Mouse (Mus musculus): Measurements from ENCODE around the gene Nup98. TPM values are rescaled to one million over a fixed set of nuclear protein-coding genes. Genes with fewer than 3 reads are reported as not detected.
A peak's percentile ranks its signal among the peaks of the same experiment; 100 is the strongest.

Gene Nup98
- total and polyA plus RNA-seq, 2 experiments from 2014 or later, result 11.0 to 37.1 TPM

GRCm38 (mm10) chr7:102222336-102222735 is 12.4 kb upstream of the Nup98 start:
- H3K9ac ChIP-seq (replicated peaks; ENCODE audit: low read length), result peak overlapping the region; percentile 64
- peak overlapping the region; percentile 73 for H3K4me3 ChIP-seq (ENCODE audit: low read length)
- DNase-seq (ENCODE audit: low spot score) (peak; percentile 78), ATAC-seq (peak; percentile 71)
- no peaks in the 10 kb centered on the region; the same call in 1 of the 2 replicates for H3K36me3 ChIP-seq (ENCODE audit: insufficient read depth, low read length)
- H3K27me3 ChIP-seq (ENCODE audit: insufficient read depth, low read length), result no peaks in the 10 kb centered on the region
- no peaks in the 10 kb centered on the region for H3K9me3 ChIP-seq (ENCODE audit: low read length)
- peak overlapping the region; percentile 92 for H3K4me2 ChIP-seq (ENCODE audit: low read depth, low read length)
- WGBS, result under 1% methylated on average over 11 of the region's 13 CpGs
- TF ChIP-seq CTCF (IDR thresholded peaks at IDR 0.05; ENCODE audit: low read depth), result peak; percentile 60
- H3K4me1 ChIP-seq (ENCODE audit: insufficient read depth, low read length), result no peaks in the 10 kb centered on the region; the same call in 1 of the 2 replicates
- peak overlapping the region; percentile 43; the same call in 1 of the 2 replicates for H3K27ac ChIP-seq

GRCm38 (mm10) chr7:102221899-102222298 is 11.9 kb upstream of the Nup98 start:
- H3K36me3 ChIP-seq (ENCODE audit: insufficient read depth, low read length), result no peaks in the 10 kb centered on the region; the same call in 1 of the 2 replicates
- H3K4me1 ChIP-seq (ENCODE audit: insufficient read depth, low read length), result no peaks in the 10 kb centered on the region; the same call in 1 of the 2 replicates
- no peak overlapping the region for H3K9ac ChIP-seq (replicated peaks; ENCODE audit: low read length)
- H3K4me3 ChIP-seq (ENCODE audit: low read length), result no peak overlapping the region
- no peaks in the 10 kb centered on the region for H3K27me3 ChIP-seq (ENCODE audit: insufficient read depth, low read length)
- H3K9me3 ChIP-seq (ENCODE audit: low read length), result no peaks in the 10 kb centered on the region
- H3K4me2 ChIP-seq (ENCODE audit: low read depth, low read length), result peak overlapping the region; percentile 92
- ATAC-seq (no peak), DNase-seq (ENCODE audit: low spot score) (no peak)
- no peak overlapping the region for H3K27ac ChIP-seq
- WGBS, result 59% methylated on average over 1 of the region's 1 CpGs
- TF ChIP-seq CTCF (IDR thresholded peaks at IDR 0.05; ENCODE audit: low read depth), result no peak

GRCm38 (mm10) chr7:102211071-102211470 is 1.1 kb upstream of the Nup98 start:
- no peaks in the 10 kb centered on the region for H3K27me3 ChIP-seq (ENCODE audit: insufficient read depth, low read length)
- ATAC-seq (no peak), DNase-seq (ENCODE audit: low spot score) (no peak)
- H3K4me2 ChIP-seq (ENCODE audit: low read depth, low read length), result peak overlapping the region; percentile 58
- peak; percentile 20; the same call in 1 of the 2 replicates for TF ChIP-seq CTCF (IDR thresholded peaks at IDR 0.05; ENCODE audit: low read depth)
- no peaks in the 10 kb centered on the region for H3K9me3 ChIP-seq (ENCODE audit: low read length)
- peak overlapping the region; percentile 93 for H3K27ac ChIP-seq
- H3K36me3 ChIP-seq (ENCODE audit: insufficient read depth, low read length), result no peaks in the 10 kb centered on the region
- peak overlapping the region; percentile 78 for H3K4me3 ChIP-seq (ENCODE audit: low read length)
- H3K4me1 ChIP-seq (ENCODE audit: insufficient read depth, low read length), result peaks cover 3% of the 10 kb centered on the region; the same call in 1 of the 2 replicates
- WGBS, result 59% methylated on average over 3 of the region's 3 CpGs
- H3K9ac ChIP-seq (replicated peaks; ENCODE audit: low read length), result peak overlapping the region; percentile 61

GRCm38 (mm10) chr7:102208806-102209363 is 1.1 kb downstream of the Nup98 start:
- H3K4me2 ChIP-seq (ENCODE audit: low read depth, low read length), result peak overlapping the region; percentile 87
- 59% methylated on average over 4 of the region's 4 CpGs for WGBS
- H3K9me3 ChIP-seq (ENCODE audit: low read length), result no peaks in the 10 kb centered on the region
- H3K27me3 ChIP-seq (ENCODE audit: insufficient read depth, low read length), result no peaks in the 10 kb centered on the region
- peaks cover 3% of the 10 kb centered on the region; the same call in 1 of the 2 replicates for H3K4me1 ChIP-seq (ENCODE audit: insufficient read depth, low read length)
- ATAC-seq (no peak), DNase-seq (ENCODE audit: low spot score) (no peak)
- no peak overlapping the region; the same call in 1 of the 2 replicates for H3K27ac ChIP-seq
- H3K4me3 ChIP-seq (ENCODE audit: low read length), result peak overlapping the region; percentile 78
- H3K9ac ChIP-seq (replicated peaks; ENCODE audit: low read length), result peak overlapping the region; percentile 79
- TF ChIP-seq CTCF (IDR thresholded peaks at IDR 0.05; ENCODE audit: low read depth), result no peak
- H3K36me3 ChIP-seq (ENCODE audit: insufficient read depth, low read length), result no peaks in the 10 kb centered on the region

- TF ChIP-seq CTCF (IDR thresholded peaks at IDR 0.05; ENCODE audit: low read depth), result no peak; the same call in 1 of the 2 replicates
- WGBS, result 97% methylated on average over 1 of the region's 1 CpGs
- DNase-seq (ENCODE audit: low spot score) (no peak), ATAC-seq (no peak)
- Histone ChIP-seq H3K9me3 (ENCODE audit: low read length) (no peaks in the 10 kb centered on the region), H3K27ac (no peak overlapping the region), H3K36me3 (ENCODE audit: insufficient read depth, low read length) (no peaks in the 10 kb centered on the region), H3K9ac (replicated peaks; ENCODE audit: low read length) (no peak overlapping the region), H3K4me3 (ENCODE audit: low read length) (no peak overlapping the region), H3K4me1 (ENCODE audit: insufficient read depth, low read length) (peaks cover 3% of the 10 kb centered on the region; the same call in 1 of the 2 replicates), H3K27me3 (ENCODE audit: insufficient read depth, low read length) (no peaks in the 10 kb centered on the region), H3K4me2 (ENCODE audit: low read depth, low read length) (no peak overlapping the region)
Measured at GRCm38 (mm10) chr7:102205646-102206045, 4.3 kb downstream of the Nup98 start.

GRCm38 (mm10) chr7:102204296-102204857 is 5.6 kb downstream of the Nup98 start:
- no peak overlapping the region for H3K27ac ChIP-seq
- no peak for DNase-seq (ENCODE audit: low spot score)
- H3K4me3 ChIP-seq (ENCODE audit: low read length), result no peak overlapping the region
- 92% methylated on average over 3 of the region's 3 CpGs for WGBS
- H3K36me3 ChIP-seq (ENCODE audit: insufficient read depth, low read length), result no peaks in the 10 kb centered on the region
- no peak for TF ChIP-seq CTCF (IDR thresholded peaks at IDR 0.05; ENCODE audit: low read depth)
- H3K27me3 ChIP-seq (ENCODE audit: insufficient read depth, low read length), result no peaks in the 10 kb centered on the region
- ATAC-seq, result no peak
- H3K9me3 ChIP-seq (ENCODE audit: low read length), result no peaks in the 10 kb centered on the region
- no peak overlapping the region for H3K9ac ChIP-seq (replicated peaks; ENCODE audit: low read length)
- no peak overlapping the region for H3K4me2 ChIP-seq (ENCODE audit: low read depth, low read length)
- H3K4me1 ChIP-seq (ENCODE audit: insufficient read depth, low read length), result peaks cover 3% of the 10 kb centered on the region; the same call in 1 of the 2 replicates
